Mouse (Mus musculus) macrophage (primary cell): Measurements from ENCODE around the gene Vps39. TPM values are rescaled to one million over a fixed set of nuclear protein-coding genes. Genes with fewer than 3 reads are reported as not detected.

Experiments
- H3K27ac ChIP-seq: fragments of 350-480 bp; formaldehyde crosslinking; 2 replicates; pipeline ENCODE4 v1.9.0; 2021
- H3K36me3 ChIP-seq: fragments of 350-480 bp; formaldehyde crosslinking; 2 replicates; pipeline ENCODE4 v1.9.0; 2021; ENCODE audit errors: inconsistent target
- H3K4me3 ChIP-seq: fragments of 350-480 bp; formaldehyde crosslinking; 2 replicates; pipeline ENCODE4 v1.9.0; 2021; ENCODE audit errors: inconsistent target
- H3K79me2 ChIP-seq: fragments of 350-480 bp; formaldehyde crosslinking; 2 replicates; pipeline ENCODE4 v1.9.0; 2021; ENCODE audit errors: inconsistent target
- WGBS: methylation state at CpG from one replicate; pipeline ENCODE4 v1.1.7; 2026; ENCODE audit warnings: inconsistent platforms; ENCODE audit not compliant: missing documents; 5-methylcytosine and 5-hydroxymethylcytosine counted together
- polyA plus RNA-seq: library from polyadenylated mRNA; stranded (reverse); fragments of 250-400 nt; gene quantifications from 3 replicates; pipeline ENCODE4 v1.2.4, GENCODE M21; 2018; ENCODE audit warnings: inconsistent platforms

Gene Vps39
- polyA plus RNA-seq, 1 experiment from 2014 or later: 75.0 TPM

DNA sequence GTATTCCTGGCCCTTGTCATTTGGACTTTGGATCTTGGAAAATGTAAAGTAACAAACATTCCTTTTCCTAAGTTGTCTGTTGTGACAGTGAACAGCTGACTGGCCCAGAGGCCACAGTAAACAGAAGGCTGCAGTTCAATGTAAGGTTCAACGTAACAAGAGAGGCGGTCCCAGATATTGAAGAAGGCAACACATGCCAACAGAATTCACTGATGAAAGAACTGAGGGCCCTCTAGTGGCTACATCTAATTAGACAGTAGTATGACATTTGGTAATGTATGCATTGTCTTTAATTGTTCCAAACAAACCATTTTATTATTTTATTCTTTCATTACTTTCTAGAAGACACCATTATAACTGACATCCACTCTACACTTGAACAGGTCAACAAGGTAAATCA lies 15.1 kb downstream of the Vps39 start:
- no peak overlapping the region for H3K27ac ChIP-seq
- 100% methylated on average over 2 of the region's 2 CpGs for WGBS
- H3K4me3 ChIP-seq: no peak overlapping the region
- H3K36me3 ChIP-seq: peaks cover 86% of the 10 kb centered on the region
- no peaks in the 10 kb centered on the region; the same call in 1 of the 2 replicates for H3K79me2 ChIP-seq

DNA sequence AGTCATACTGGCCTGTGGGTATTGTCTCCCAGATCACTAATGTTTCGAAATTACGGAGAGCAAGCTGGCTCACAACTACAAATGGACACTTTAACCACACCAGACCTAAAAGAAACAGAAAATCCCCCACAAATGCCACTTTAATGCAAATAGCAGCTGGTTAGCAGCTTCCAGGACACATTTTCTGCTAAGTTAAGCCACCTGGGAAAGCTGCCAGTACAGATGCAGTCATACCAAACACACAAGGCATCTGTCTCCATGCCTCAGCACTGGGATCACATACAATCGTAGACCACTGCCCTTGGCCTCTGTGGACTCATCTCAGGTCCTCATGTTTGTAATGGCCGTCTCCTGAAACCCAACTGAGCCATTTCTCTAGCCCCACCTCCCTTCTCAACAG lies 21.4 kb downstream of the Vps39 start:
- Histone ChIP-seq H3K27ac (no peak overlapping the region), H3K79me2 (no peaks in the 10 kb centered on the region; the same call in 1 of the 2 replicates), H3K36me3 (peaks cover 91% of the 10 kb centered on the region), H3K4me3 (no peak overlapping the region)
- 92% methylated on average over 4 of the region's 4 CpGs for WGBS

DNA sequence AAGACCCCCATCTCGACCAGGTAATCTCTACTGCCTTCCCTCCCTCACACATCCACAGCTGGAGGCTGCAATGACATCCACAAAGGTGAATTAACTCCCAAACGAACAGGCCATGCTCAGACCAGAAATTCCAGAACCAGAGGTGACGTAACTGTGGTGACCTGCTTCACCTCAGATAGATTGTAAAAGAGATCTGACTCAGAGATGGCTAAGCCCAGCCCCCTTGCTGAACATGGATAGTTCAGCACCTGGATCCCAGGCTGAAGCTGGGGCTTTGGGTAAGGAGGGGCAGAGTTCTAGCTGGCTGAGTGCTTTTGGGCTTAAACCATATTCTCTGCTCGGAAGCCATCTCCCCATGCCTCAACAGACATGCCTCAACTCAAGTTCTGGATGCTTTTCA lies 37.9 kb downstream of the Vps39 start:
- Histone ChIP-seq H3K36me3 (peaks cover 41% of the 10 kb centered on the region), H3K4me3 (no peak overlapping the region), H3K79me2 (no peaks in the 10 kb centered on the region), H3K27ac (no peak overlapping the region)
- WGBS: 94% methylated on average over 4 of the region's 4 CpGs

DNA sequence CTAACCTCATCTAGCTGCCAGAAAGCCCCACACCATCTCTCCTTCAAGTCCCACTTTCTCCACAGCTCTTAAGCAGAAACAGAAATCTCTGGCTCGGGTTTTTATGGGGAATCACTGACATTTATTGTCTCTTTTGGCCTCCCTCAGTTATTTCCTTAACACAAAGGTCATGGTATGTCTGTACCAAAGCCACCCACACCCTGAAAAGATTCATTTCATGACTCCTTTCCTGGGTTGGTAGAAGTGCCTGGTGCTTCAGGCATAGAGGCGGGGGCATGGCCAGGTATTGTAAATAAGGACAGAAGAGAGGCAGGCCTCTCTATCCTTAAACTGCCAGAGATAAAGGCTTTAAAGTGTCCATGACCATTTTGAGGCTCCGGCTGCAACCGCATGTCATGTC lies 38.5 kb downstream of the Vps39 start:
- Histone ChIP-seq H3K4me3 (no peak overlapping the region), H3K27ac (no peak overlapping the region), H3K79me2 (no peaks in the 10 kb centered on the region), H3K36me3 (peaks cover 35% of the 10 kb centered on the region)
- 91% methylated on average over 4 of the region's 4 CpGs for WGBS

DNA sequence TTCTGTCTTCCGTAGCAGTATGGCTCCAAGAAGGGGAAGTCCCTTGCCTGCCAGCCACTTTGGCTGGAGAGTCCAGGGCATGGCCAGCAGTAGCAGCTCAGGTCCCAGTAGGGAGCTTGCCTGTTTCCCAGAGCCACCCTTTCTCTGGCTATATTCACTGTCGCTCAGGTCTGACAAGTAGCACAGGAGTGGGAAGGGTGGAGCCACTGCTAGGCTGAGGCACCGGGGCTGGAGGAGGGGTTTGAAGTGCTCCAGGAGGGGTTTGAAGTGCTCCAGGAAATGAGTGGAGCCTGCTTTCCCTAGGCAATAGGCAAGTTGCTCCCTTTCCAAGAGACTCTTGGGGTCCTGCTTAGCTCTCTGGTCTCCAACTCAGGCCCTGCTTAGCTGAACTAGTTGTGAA lies 39.0 kb downstream of the Vps39 start, which contains the start of gene Pla2g4f:
Pla2g4f (minus strand) TSS at position 190 of the 400 bp plus-strand sequence.
- no peaks in the 10 kb centered on the region for H3K79me2 ChIP-seq
- WGBS: 63% methylated on average over 3 of the region's 3 CpGs
- no peak within 1 kb of the TSS for H3K4me3 ChIP-seq
- H3K36me3 ChIP-seq: peaks cover 30% of the 10 kb centered on the region
- H3K27ac ChIP-seq: no peak within 1 kb of the TSS

DNA sequence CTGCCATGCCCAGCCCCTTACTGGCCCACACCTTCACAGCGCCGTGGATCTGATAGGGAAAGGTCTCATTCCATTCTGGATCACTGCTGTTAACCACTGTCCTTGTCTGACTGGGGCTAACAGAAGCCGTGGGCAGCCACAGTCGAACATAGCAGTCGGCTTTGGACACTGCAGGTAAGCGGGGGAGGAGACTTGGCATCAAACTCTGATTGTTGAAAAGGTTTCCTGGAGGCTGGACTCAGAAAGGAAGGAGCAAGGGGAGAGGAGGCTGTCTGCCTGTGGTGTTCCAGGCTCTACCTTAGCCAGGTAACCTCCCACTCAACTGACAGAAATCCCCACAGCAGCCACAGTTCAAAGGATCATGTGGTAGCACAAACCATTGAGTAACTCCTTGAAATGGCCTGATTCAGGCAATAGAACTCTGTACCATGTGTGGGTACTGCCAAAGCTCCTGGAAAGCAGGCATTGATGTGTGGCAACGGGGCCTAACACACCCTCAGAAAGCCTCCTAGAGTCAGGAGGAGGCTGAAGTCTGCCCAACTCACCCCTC lies 40.6 kb downstream of the Vps39 start:
- Histone ChIP-seq H3K79me2 (no peaks in the 10 kb centered on the region), H3K27ac (no peak overlapping the region), H3K4me3 (no peak overlapping the region), H3K36me3 (peaks cover 14% of the 10 kb centered on the region; the same call in 1 of the 2 replicates)
- WGBS: 90% methylated on average over 7 of the region's 7 CpGs

DNA sequence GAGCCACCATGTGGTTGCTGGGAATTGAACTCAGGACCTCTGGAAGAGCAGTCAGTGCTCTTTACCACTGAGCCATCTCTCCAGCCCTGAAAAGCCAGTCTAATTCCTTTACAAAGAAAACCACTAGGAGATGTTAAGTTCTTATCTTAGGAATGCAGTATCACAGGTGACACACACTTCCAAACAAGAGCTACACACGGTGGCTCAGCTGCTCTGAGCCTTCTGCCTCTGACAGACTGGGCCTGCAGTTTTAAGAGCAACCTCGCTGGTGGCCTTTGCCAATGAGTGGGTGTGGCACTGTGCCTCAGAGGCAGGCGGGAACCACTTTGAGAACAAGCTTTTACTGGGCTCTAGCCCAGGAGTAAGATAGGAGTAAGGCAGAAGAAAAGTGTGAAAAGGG lies 48.8 kb downstream of the Vps39 start:
- no peak overlapping the region for H3K27ac ChIP-seq
- H3K79me2 ChIP-seq: no peaks in the 10 kb centered on the region
- H3K4me3 ChIP-seq: no peak overlapping the region
- 57% methylated on average over 3 of the region's 3 CpGs for WGBS
- no peaks in the 10 kb centered on the region for H3K36me3 ChIP-seq

DNA sequence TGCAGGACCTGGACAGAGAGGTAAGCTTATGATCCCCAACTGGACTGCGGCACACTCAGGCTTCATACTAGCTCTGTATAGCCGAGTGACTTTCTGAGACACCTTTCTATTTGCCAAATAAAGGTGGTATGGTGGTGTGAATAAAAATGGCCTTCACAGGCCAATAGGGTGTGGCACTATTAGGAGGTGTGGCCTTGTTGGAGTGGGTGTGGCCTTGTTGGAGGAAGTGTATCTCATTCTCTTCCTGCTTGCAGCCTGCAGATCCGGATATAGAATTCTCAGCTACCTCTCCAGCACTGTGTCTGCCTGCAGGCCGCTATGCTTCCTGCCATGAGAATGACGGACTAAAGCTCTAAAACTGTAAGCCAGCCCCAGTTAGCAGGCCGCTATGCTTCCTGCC lies 51.9 kb downstream of the Vps39 start:
- H3K4me3 ChIP-seq: no peak overlapping the region
- H3K36me3 ChIP-seq: no peaks in the 10 kb centered on the region
- H3K79me2 ChIP-seq: no peaks in the 10 kb centered on the region
- WGBS: 95% methylated on average over 6 of the region's 6 CpGs
- no peak overlapping the region for H3K27ac ChIP-seq

DNA sequence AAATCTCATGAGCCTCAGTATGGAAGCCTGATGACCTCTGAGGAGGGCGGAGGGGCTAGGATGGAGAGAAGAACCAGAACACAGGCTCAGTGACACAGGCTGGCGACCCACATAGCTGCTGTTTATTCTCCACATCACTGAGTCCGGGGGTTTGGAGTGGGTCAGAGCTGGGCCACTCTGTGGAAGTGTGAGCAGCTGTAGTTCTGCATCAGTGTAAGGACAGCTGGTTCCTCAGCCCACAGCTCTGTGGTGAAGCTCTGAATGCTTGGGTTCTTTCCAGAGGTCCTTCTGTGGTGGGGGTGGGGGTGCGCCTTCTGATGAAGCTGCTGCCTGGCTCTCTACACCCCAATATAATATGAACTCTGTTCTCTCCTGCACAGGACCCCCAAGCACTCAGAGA lies 53.1 kb downstream of the Vps39 start:
- H3K4me3 ChIP-seq: no peak overlapping the region
- 73% methylated on average over 4 of the region's 4 CpGs for WGBS
- no peaks in the 10 kb centered on the region for H3K79me2 ChIP-seq
- no peaks in the 10 kb centered on the region for H3K36me3 ChIP-seq
- no peak overlapping the region for H3K27ac ChIP-seq

DNA sequence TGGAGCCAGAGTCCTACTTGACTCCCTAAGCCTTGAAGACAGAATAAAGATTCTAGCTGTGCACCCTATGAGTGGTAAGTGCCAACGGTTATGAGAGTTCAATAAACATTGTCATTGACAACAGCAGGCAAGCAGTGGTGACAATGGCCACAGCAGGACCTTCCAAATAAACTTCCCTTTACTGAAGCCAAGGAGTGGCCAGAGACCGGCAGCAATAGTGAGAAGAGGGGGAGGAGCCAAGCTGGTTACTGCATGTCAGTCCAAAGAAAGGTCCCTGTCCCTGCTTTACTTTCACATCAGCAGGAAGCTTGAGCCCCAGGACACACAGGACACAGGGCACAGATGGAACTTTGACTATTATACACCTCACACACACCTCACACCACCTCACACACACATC lies 56.8 kb downstream of the Vps39 start:
- Histone ChIP-seq H3K4me3 (no peak overlapping the region), H3K79me2 (no peaks in the 10 kb centered on the region), H3K27ac (no peak overlapping the region), H3K36me3 (no peaks in the 10 kb centered on the region)
- 17% methylated on average over 2 of the region's 2 CpGs for WGBS

DNA sequence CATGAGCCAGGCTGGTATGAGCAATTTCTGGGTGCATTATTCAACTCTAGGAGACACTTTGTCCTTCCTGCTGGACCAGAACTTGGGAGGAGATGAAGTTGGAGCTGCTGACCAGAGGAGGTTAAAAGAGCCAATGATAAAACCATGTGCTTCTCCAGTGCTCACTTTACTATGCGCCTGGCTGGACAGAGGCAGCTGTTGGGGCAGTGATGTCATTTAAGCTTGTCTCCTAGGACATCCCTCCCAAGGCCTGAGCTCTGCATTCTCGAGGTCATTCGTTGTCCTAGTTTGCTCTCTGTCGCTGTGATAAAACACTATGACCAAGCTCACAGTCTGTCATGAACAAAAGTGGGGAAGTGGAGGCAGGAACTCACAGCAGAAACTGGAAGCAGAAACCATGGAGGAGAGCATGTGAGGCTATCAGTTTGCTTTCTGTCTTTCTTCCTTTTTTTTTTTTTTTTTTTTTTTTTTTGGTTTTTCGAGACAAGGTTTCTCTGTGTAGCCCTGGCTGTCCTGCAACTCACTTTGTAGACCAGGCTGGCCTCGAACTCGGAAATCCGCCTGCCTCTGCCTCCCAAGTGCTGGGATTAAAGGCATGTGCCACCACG lies 61.4 kb downstream of the Vps39 start:
- no peak overlapping the region for H3K27ac ChIP-seq
- 70% methylated on average over 5 of the region's 9 CpGs for WGBS
- no peaks in the 10 kb centered on the region for H3K79me2 ChIP-seq
- H3K36me3 ChIP-seq: no peaks in the 10 kb centered on the region
- H3K4me3 ChIP-seq: no peak overlapping the region

DNA sequence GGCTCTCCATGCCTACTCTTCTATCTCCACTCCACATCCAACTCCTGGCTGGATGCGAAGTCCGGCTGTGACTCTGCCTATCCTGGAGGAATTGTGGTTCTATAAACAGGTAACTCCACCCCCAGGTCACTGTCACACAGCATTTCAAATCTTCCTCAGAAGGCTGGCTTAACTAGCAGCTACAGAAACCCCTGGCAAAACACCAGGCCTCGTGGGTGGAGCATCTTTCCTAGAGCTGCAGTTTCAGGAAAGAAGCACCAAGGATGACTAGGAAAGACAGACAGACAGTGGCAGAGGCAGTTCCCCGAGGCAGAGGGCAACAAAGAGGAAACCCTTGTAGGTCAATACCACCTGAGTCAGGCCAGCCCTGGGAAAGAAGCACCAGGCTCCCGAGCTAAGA lies 63.9 kb downstream of the Vps39 start, which contains the start of gene Pla2g4d:
Pla2g4d (minus strand) TSS at position 203 of the 400 bp plus-strand sequence.
- no peaks in the 10 kb centered on the region for H3K79me2 ChIP-seq
- H3K36me3 ChIP-seq: no peaks in the 10 kb centered on the region
- H3K27ac ChIP-seq: no peak within 1 kb of the TSS
- WGBS: 71% methylated on average over 5 of the region's 5 CpGs
- H3K4me3 ChIP-seq: no peak within 1 kb of the TSS

DNA sequence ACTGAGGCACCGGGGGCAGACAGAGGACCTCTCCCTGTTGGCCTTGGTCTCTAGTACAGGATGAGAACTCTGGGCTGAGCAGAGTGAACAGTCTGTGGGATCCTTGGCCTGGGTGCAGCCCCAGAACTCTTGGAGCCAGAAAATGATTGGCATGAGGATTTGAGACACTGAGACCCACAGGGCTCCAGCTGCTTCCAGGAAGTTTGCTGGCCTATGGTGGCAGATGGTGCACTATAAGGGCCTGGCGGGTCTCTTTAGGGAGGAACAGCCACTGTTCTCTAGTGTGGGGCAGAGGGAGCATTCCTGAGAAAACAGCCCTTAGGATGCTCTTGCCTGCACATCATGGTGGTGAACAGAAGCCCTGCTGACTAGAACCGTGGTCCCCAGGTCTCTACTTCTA lies 64.5 kb downstream of the Vps39 start:
- no peaks in the 10 kb centered on the region for H3K79me2 ChIP-seq
- no peak overlapping the region for H3K4me3 ChIP-seq
- no peaks in the 10 kb centered on the region for H3K36me3 ChIP-seq
- no peak overlapping the region for H3K27ac ChIP-seq
- WGBS: 89% methylated on average over 3 of the region's 3 CpGs

DNA sequence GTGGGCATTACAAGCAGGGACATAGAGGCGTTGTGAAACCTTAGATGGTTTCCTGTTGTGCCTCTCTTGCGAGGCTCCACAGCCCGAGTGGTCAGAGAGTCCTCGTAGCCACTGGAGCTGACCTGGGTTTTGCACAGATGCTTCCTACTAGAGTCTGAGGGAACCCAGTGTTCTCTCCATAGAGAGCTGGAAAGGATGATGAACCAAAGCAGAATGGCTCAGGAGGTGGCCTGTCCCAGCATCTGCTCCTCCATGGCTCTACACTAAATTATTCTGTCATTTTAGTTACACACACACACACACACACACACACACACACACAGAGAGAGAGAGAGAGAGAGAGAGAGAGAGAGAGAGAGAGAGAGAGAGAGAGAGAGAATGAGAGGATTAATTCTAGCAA lies 67.3 kb downstream of the Vps39 start:
- H3K27ac ChIP-seq: no peak overlapping the region
- H3K4me3 ChIP-seq: no peak overlapping the region
- no peaks in the 10 kb centered on the region for H3K36me3 ChIP-seq
- no peaks in the 10 kb centered on the region for H3K79me2 ChIP-seq
- WGBS: 27% methylated on average over 4 of the region's 4 CpGs

DNA sequence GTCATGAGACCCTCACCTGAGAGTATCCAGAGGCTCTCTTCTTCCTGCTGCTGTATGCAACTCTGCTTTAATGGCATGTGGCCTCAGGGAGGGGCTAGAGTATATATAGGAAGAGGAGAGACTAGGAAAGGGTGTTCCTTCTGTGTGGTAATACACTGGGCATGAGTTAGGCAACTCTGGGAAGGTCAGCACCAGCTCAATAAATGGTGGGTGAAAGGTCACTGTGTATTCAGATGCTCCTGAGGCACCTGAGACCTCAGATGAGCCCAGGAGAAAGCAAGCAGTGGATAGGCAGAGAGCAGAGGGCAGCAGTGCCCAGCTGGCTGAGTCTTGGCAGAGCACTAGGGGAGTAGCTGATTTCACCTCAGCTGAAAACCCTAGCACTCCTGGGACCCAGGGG lies 68.2 kb downstream of the Vps39 start:
- Histone ChIP-seq H3K27ac (no peak overlapping the region), H3K79me2 (no peaks in the 10 kb centered on the region), H3K36me3 (no peaks in the 10 kb centered on the region), H3K4me3 (no peak overlapping the region)

DNA sequence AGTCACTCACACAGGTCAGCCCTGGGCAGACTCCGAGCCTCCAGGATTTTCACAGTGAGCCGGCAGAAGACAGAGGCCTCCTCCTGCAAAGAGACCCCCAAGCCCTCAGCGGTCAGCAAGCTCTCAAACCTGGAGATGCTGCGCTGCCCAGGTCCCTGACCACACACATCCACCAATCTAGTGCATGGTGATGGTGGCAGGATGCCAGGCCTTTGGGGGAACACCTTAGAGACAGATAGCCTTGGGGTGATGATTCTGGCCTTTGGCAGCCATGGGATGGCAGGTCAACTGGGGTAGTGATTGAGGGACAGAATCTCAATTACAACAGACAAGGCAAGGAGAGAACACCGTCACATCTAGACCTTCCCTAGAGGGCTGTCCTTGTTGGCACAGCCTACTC lies 68.8 kb downstream of the Vps39 start:
- Histone ChIP-seq H3K36me3 (no peaks in the 10 kb centered on the region), H3K27ac (no peak overlapping the region), H3K79me2 (no peaks in the 10 kb centered on the region), H3K4me3 (no peak overlapping the region)
- WGBS: 100% methylated on average over 4 of the region's 5 CpGs
